Mouse (Mus musculus) kidney, adult 2 months (tissue): Measurements from ENCODE around the gene Epor.

ENCODE experiments used
- CTCF ChIP-seq: fragments of 200-500 bp; conservative IDR thresholded peaks from 2 replicates; pipeline ENCODE4 v1.5.1; 2011; ENCODE audit warnings: low read depth, mild to moderate bottlenecking, control low read depth, low read length, moderate library complexity, mixed read lengths; ENCODE audit not compliant: insufficient read depth, insufficient read length
- POLR2A ChIP-seq: fragments of 200-500 bp; IDR thresholded peaks from one replicate; pipeline ENCODE4 v1.6.1; 2011; ENCODE audit warnings: low read depth, low read length, control low read depth

GRCm38 (mm10) chr9:21996178-21996867, 33.0 kb upstream of the Epor start:
- no peak for TF ChIP-seq CTCF
- TF ChIP-seq POLR2A = no peak
